Mouse (Mus musculus): ENCODE measurements around the gene Myh10.
"Not testable (repeated sequence)": the region's sequence is repeated elsewhere in the genome, so short reads cannot be mapped to it uniquely, and the experiment has no call there.

Myh10 gene

GRCm38 (mm10) chr11:68807787-68808186, 116.4 kb downstream of the Myh10 start:
- DNase-seq: peak; percentile 84

GRCm38 (mm10) chr11:68811881-68812577, 120.7 kb downstream of the Myh10 start:
- DNase-seq: no peak

- DNase-seq: no peak
Observed at GRCm38 (mm10) chr11:68818416-68818815, 127.1 kb downstream of the Myh10 start.

GRCm38 (mm10) chr11:68819226-68819805, 128.0 kb downstream of the Myh10 start:
- DNase-seq: peak; percentile 41

GRCm38 (mm10) chr11:68822326-68822725, 131.0 kb downstream of the Myh10 start:
- DNase-seq: no peak

- DNase-seq: no peak
Observed at GRCm38 (mm10) chr11:68826735-68827134, 135.4 kb downstream of the Myh10 start.

GRCm38 (mm10) chr11:68831580-68831979, 140.2 kb downstream of the Myh10 start:
- DNase-seq: not testable (repeated sequence)

- no peak for DNase-seq
Observed at GRCm38 (mm10) chr11:68832793-68833192, 141.4 kb downstream of the Myh10 start.

- no peak for DNase-seq
Observed at GRCm38 (mm10) chr11:68833593-68833992, 142.2 kb downstream of the Myh10 start.

GRCm38 (mm10) chr11:68835034-68835433, 143.7 kb downstream of the Myh10 start:
- no peak for DNase-seq

GRCm38 (mm10) chr11:68839606-68840005, 148.2 kb downstream of the Myh10 start:
- DNase-seq: no peak

GRCm38 (mm10) chr11:68850862-68851261, 159.5 kb downstream of the Myh10 start:
- DNase-seq: no peak

- DNase-seq: no peak
Observed at GRCm38 (mm10) chr11:68851644-68852485, 160.5 kb downstream of the Myh10 start.

- DNase-seq: no peak
Observed at GRCm38 (mm10) chr11:68852486-68852901, 161.1 kb downstream of the Myh10 start.

GRCm38 (mm10) chr11:68852932-68853409, 161.6 kb downstream of the Myh10 start:
- peak; percentile 99 for DNase-seq

GRCm38 (mm10) chr11:68853611-68854401, 162.4 kb downstream of the Myh10 start:
- DNase-seq: peak; percentile 22

GRCm38 (mm10) chr11:68854621-68855020, 163.3 kb downstream of the Myh10 start:
- DNase-seq: no peak

- no peak for DNase-seq
Observed at GRCm38 (mm10) chr11:68857329-68857728, 166.0 kb downstream of the Myh10 start.

- no peak for DNase-seq
Observed at GRCm38 (mm10) chr11:68859943-68860593, 168.7 kb downstream of the Myh10 start.

GRCm38 (mm10) chr11:68862260-68862659, 170.9 kb downstream of the Myh10 start:
- no peak for DNase-seq

GRCm38 (mm10) chr11:68863631-68864091, 172.3 kb downstream of the Myh10 start:
- no peak for DNase-seq
